Mouse (Mus musculus) ES-Bruce4 (cell line): ENCODE results near the gene Gm5269.

ENCODE experiments used
- CTCF ChIP-seq: IDR thresholded peaks from one replicate; pipeline ENCODE4 v1.8.1; 2011; ENCODE audit warnings: low read depth, low read length
- EP300 ChIP-seq: IDR thresholded peaks from 2 replicates; pipeline ENCODE4 v1.6.1; 2011; ENCODE audit warnings: low read depth, low read length; ENCODE audit not compliant: insufficient read depth

DNA sequence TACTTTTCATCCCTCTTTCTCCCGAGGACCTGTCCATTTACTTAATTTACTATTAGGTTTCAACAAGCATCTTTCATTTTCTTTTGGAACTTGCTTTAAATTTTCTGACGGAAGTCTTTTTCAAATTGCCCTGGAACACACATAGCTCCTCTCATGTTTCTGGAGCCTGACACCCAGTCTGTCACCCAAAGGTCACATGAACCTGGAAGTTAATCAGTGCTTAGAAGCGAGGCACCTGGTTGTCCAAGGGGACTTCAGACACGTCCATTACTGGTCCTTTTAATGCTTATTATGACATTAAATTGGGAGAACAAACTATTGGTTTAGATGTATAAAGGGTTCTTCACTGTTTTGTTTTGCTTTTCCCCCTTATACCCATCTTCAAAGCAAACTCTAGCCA, 33.2 kb upstream of the Gm5269 start:
- TF ChIP-seq EP300 (no peak), CTCF (no peak)
